Mouse (Mus musculus): Measurements from ENCODE around the gene Igf2bp2. TPM values are rescaled to one million over a fixed set of nuclear protein-coding genes. Genes with fewer than 3 reads are reported as not detected.

The Igf2bp2 gene
- polyA plus RNA-seq, 1 experiment: 0.63 TPM

- H3K27me3 ChIP-seq (ENCODE audit: control insufficient read depth, insufficient read depth, low read length): no peaks in the 10 kb centered on the region
- H3K36me3 ChIP-seq (ENCODE audit: control insufficient read depth, insufficient read depth, low read length): peaks cover 2% of the 10 kb centered on the region
- no peak overlapping the region for H3K4me3 ChIP-seq (ENCODE audit: control insufficient read depth, low read depth, low read length)
- no peak overlapping the region for H3K27ac ChIP-seq (ENCODE audit: control insufficient read depth, insufficient read depth, low read depth, low read length)
- TF ChIP-seq POLR2A (IDR thresholded peaks at IDR 0.05; ENCODE audit: control insufficient read depth, low read depth, low read length) (no peak), CTCF (IDR thresholded peaks at IDR 0.05; ENCODE audit: control insufficient read depth, insufficient read depth, insufficient replicate concordance, low read depth, low read length) (no peak)
- H3K4me1 ChIP-seq (ENCODE audit: control insufficient read depth, insufficient read depth, low read length): no peaks in the 10 kb centered on the region
These were observed 117.2 kb downstream of the Igf2bp2 start for GRCm38 (mm10) chr16:22045930-22046329.

- Histone ChIP-seq H3K27me3 (ENCODE audit: control insufficient read depth, insufficient read depth, low read length) (no peaks in the 10 kb centered on the region), H3K4me3 (ENCODE audit: control insufficient read depth, low read depth, low read length) (no peak overlapping the region), H3K27ac (ENCODE audit: control insufficient read depth, insufficient read depth, low read depth, low read length) (no peak overlapping the region), H3K4me1 (ENCODE audit: control insufficient read depth, insufficient read depth, low read length) (no peaks in the 10 kb centered on the region), H3K36me3 (ENCODE audit: control insufficient read depth, insufficient read depth, low read length) (peaks cover 5% of the 10 kb centered on the region)
- TF ChIP-seq CTCF (IDR thresholded peaks at IDR 0.05; ENCODE audit: control insufficient read depth, insufficient read depth, insufficient replicate concordance, low read depth, low read length) (no peak), POLR2A (IDR thresholded peaks at IDR 0.05; ENCODE audit: control insufficient read depth, low read depth, low read length) (no peak)
These were observed 119.3 kb downstream of the Igf2bp2 start for GRCm38 (mm10) chr16:22043830-22044229.

GRCm38 (mm10) chr16:22039978-22040377, 123.1 kb downstream of the Igf2bp2 start:
- no peaks in the 10 kb centered on the region for H3K27me3 ChIP-seq (ENCODE audit: control insufficient read depth, insufficient read depth, low read length)
- TF ChIP-seq POLR2A (IDR thresholded peaks at IDR 0.05; ENCODE audit: control insufficient read depth, low read depth, low read length): no peak
- no peak for TF ChIP-seq CTCF (IDR thresholded peaks at IDR 0.05; ENCODE audit: control insufficient read depth, insufficient read depth, insufficient replicate concordance, low read depth, low read length)
- H3K27ac ChIP-seq (ENCODE audit: control insufficient read depth, insufficient read depth, low read depth, low read length): no peak overlapping the region
- peaks cover 5% of the 10 kb centered on the region for H3K36me3 ChIP-seq (ENCODE audit: control insufficient read depth, insufficient read depth, low read length)
- H3K4me3 ChIP-seq (ENCODE audit: control insufficient read depth, low read depth, low read length): no peak overlapping the region
- H3K4me1 ChIP-seq (ENCODE audit: control insufficient read depth, insufficient read depth, low read length): no peaks in the 10 kb centered on the region

- Histone ChIP-seq H3K4me1 (ENCODE audit: control insufficient read depth, insufficient read depth, low read length) (no peaks in the 10 kb centered on the region), H3K4me3 (ENCODE audit: control insufficient read depth, low read depth, low read length) (no peak overlapping the region), H3K27ac (ENCODE audit: control insufficient read depth, insufficient read depth, low read depth, low read length) (no peak overlapping the region), H3K27me3 (ENCODE audit: control insufficient read depth, insufficient read depth, low read length) (no peaks in the 10 kb centered on the region), H3K36me3 (ENCODE audit: control insufficient read depth, insufficient read depth, low read length) (peaks cover 4% of the 10 kb centered on the region)
- TF ChIP-seq CTCF (IDR thresholded peaks at IDR 0.05; ENCODE audit: control insufficient read depth, insufficient read depth, insufficient replicate concordance, low read depth, low read length) (no peak), POLR2A (IDR thresholded peaks at IDR 0.05; ENCODE audit: control insufficient read depth, low read depth, low read length) (no peak)
These were observed 124.5 kb downstream of the Igf2bp2 start for GRCm38 (mm10) chr16:22038554-22038953.

GRCm38 (mm10) chr16:22027474-22027873, 135.6 kb downstream of the Igf2bp2 start:
- Histone ChIP-seq H3K36me3 (ENCODE audit: control insufficient read depth, insufficient read depth, low read length) (peaks cover 3% of the 10 kb centered on the region), H3K4me3 (ENCODE audit: control insufficient read depth, low read depth, low read length) (no peak overlapping the region), H3K27me3 (ENCODE audit: control insufficient read depth, insufficient read depth, low read length) (no peaks in the 10 kb centered on the region), H3K4me1 (ENCODE audit: control insufficient read depth, insufficient read depth, low read length) (no peaks in the 10 kb centered on the region), H3K27ac (ENCODE audit: control insufficient read depth, insufficient read depth, low read depth, low read length) (no peak overlapping the region)
- TF ChIP-seq CTCF (IDR thresholded peaks at IDR 0.05; ENCODE audit: control insufficient read depth, insufficient read depth, insufficient replicate concordance, low read depth, low read length) (no peak), POLR2A (IDR thresholded peaks at IDR 0.05; ENCODE audit: control insufficient read depth, low read depth, low read length) (no peak)

- H3K27ac ChIP-seq (ENCODE audit: control insufficient read depth, insufficient read depth, low read depth, low read length): no peak overlapping the region
- H3K36me3 ChIP-seq (ENCODE audit: control insufficient read depth, insufficient read depth, low read length): peaks cover 3% of the 10 kb centered on the region
- TF ChIP-seq CTCF (IDR thresholded peaks at IDR 0.05; ENCODE audit: control insufficient read depth, insufficient read depth, insufficient replicate concordance, low read depth, low read length) (no peak), POLR2A (IDR thresholded peaks at IDR 0.05; ENCODE audit: control insufficient read depth, low read depth, low read length) (no peak)
- no peaks in the 10 kb centered on the region for H3K27me3 ChIP-seq (ENCODE audit: control insufficient read depth, insufficient read depth, low read length)
- H3K4me1 ChIP-seq (ENCODE audit: control insufficient read depth, insufficient read depth, low read length): no peaks in the 10 kb centered on the region
- no peak overlapping the region for H3K4me3 ChIP-seq (ENCODE audit: control insufficient read depth, low read depth, low read length)
These were observed 141.0 kb downstream of the Igf2bp2 start for GRCm38 (mm10) chr16:22022122-22022521.

GRCm38 (mm10) chr16:22015569-22015968, 147.5 kb downstream of the Igf2bp2 start:
- H3K36me3 ChIP-seq (ENCODE audit: control insufficient read depth, insufficient read depth, low read length): peaks cover 3% of the 10 kb centered on the region; the same call in 1 of the 2 replicates
- H3K27me3 ChIP-seq (ENCODE audit: control insufficient read depth, insufficient read depth, low read length): no peaks in the 10 kb centered on the region
- no peak overlapping the region for H3K27ac ChIP-seq (ENCODE audit: control insufficient read depth, insufficient read depth, low read depth, low read length)
- H3K4me3 ChIP-seq (ENCODE audit: control insufficient read depth, low read depth, low read length): no peak overlapping the region
- TF ChIP-seq CTCF (IDR thresholded peaks at IDR 0.05; ENCODE audit: control insufficient read depth, insufficient read depth, insufficient replicate concordance, low read depth, low read length) (no peak), POLR2A (IDR thresholded peaks at IDR 0.05; ENCODE audit: control insufficient read depth, low read depth, low read length) (no peak)
- H3K4me1 ChIP-seq (ENCODE audit: control insufficient read depth, insufficient read depth, low read length): peaks cover 2% of the 10 kb centered on the region

GRCm38 (mm10) chr16:22009596-22009995, 153.5 kb downstream of the Igf2bp2 start:
- peak overlapping the region; percentile 87 for H3K27ac ChIP-seq (ENCODE audit: control insufficient read depth, insufficient read depth, low read depth, low read length)
- peak overlapping the region; percentile 90 for H3K4me3 ChIP-seq (ENCODE audit: control insufficient read depth, low read depth, low read length)

More at GRCm38 (mm10) chr16:22009596-22009995, 153.5 kb downstream of the Igf2bp2 start:
- Histone ChIP-seq H3K27me3 (ENCODE audit: control insufficient read depth, insufficient read depth, low read length) (no peaks in the 10 kb centered on the region), H3K4me1 (ENCODE audit: control insufficient read depth, insufficient read depth, low read length) (peaks cover 2% of the 10 kb centered on the region), H3K36me3 (ENCODE audit: control insufficient read depth, insufficient read depth, low read length) (peaks cover 1% of the 10 kb centered on the region; the same call in 1 of the 2 replicates)
- TF ChIP-seq CTCF (IDR thresholded peaks at IDR 0.05; ENCODE audit: control insufficient read depth, insufficient read depth, insufficient replicate concordance, low read depth, low read length) (no peak), POLR2A (IDR thresholded peaks at IDR 0.05; ENCODE audit: control insufficient read depth, low read depth, low read length) (no peak; the same call in 1 of the 2 replicates)

Data from testis, adult 2 months (tissue).